Mouse (Mus musculus) forebrain, embryonic 15.5 days (tissue): ENCODE results near the gene Mrtfa. TPM values are rescaled to one million over a fixed set of nuclear protein-coding genes. Genes with fewer than 3 reads are reported as not detected.
"Not testable (repeated sequence)": the region's sequence is repeated elsewhere in the genome, so short reads cannot be mapped to it uniquely, and the experiment has no call there.

Experiments
- ATAC-seq: fragments of 200-750 bp; cut with Nextera tagmentation; replicated peaks from 2 replicates; pipeline ENCODE4 v1.8.0; 2017; ENCODE audit warnings: mild to moderate bottlenecking, moderate TSS enrichment, moderate library complexity
- H3K27ac ChIP-seq: fragments of 300-500 bp; sonication (generic); replicated peaks from 2 replicates; pipeline ENCODE4 v1.5.1; 2015; ENCODE audit warnings: mild to moderate bottlenecking, inconsistent platforms
- H3K27me3 ChIP-seq: fragments of 300-500 bp; sonication (generic); 2 replicates; pipeline ENCODE4 v1.6.1; 2015; ENCODE audit warnings: inconsistent platforms
- H3K36me3 ChIP-seq: fragments of 300-500 bp; sonication (generic); 2 replicates; pipeline ENCODE4 v1.6.1; 2015; ENCODE audit warnings: mild to moderate bottlenecking, inconsistent platforms
- H3K4me1 ChIP-seq: fragments of 300-500 bp; sonication (generic); 2 replicates; pipeline ENCODE4 v1.6.1; 2015; ENCODE audit warnings: inconsistent platforms
- H3K4me2 ChIP-seq: fragments of 300-500 bp; sonication (generic); replicated peaks from 2 replicates; pipeline ENCODE4 v1.6.1; 2015; ENCODE audit warnings: mild to moderate bottlenecking, inconsistent platforms
- H3K4me3 ChIP-seq: fragments of 300-500 bp; sonication (generic); 2 replicates; pipeline ENCODE4 v1.5.1; 2015; ENCODE audit warnings: mild to moderate bottlenecking, inconsistent platforms
- H3K9ac ChIP-seq: fragments of 300-500 bp; sonication (generic); replicated peaks from 2 replicates; pipeline ENCODE4 v1.6.1; 2015; ENCODE audit warnings: mild to moderate bottlenecking, inconsistent platforms
- H3K9me3 ChIP-seq: fragments of 300-500 bp; sonication (generic); 2 replicates; pipeline ENCODE4 v1.6.1; 2016; ENCODE audit warnings: inconsistent platforms
- WGBS: fragments of 180-500 bp; shearing (Covaris S2); methylation state at CpG from one replicate; pipeline ENCODE4 v1.1.7; 2015; ENCODE audit warnings: mixed read lengths; 5-methylcytosine and 5-hydroxymethylcytosine counted together
- polyA plus RNA-seq: library from polyadenylated mRNA; unstranded; fragments of >200 nt; fragmentation: Nextera tagmentation; extraction: Ambion mirVana; gene quantifications from 2 replicates; pipeline ENCODE4 v1.2.1, GENCODE M21; 2015

The Mrtfa gene
- polyA plus RNA-seq, 1 experiment from 2014 or later: 24.1 TPM

DNA sequence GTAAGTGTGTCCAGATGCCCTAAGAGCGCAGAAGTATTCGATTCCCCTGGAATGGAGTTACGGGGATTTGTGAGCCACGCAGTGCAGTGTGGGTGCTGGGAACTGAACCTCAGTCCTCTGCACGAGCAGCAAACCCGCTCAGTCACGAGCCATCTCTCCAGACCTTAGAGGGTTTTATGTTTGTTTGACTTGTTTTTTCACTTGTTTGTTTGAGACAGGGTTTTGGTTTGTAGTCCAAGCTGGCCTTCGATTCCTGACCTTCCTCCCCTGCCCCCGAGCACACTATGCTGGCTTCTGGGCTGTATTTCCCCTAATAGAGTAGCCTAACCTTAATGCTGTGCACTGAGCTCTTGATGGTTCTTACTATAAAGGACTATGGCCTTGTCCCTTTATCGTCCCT lies 34.5 kb upstream of the Mrtfa start:
- WGBS: 94% methylated on average over 10 of the region's 10 CpGs

DNA sequence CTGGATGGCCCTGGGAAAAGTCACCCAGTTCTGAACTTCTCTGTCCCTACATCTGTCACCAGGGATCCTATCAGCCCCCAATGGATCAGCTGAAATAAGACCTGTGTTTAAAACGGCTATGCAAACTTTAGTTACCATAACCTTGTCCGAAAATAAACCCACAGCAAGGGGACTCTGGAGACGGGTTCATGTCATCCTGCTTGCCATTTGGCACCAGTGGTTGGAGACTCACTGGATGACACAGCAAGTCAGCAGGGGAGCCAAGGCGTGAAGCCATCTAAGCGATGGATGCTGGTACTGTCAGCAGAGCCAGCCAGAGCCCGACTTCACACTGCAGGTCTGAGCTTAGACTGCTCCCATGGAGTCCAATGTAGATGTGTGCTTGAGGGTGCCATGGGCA lies 30.9 kb upstream of the Mrtfa start:
- Histone ChIP-seq H3K9me3 (no peaks in the 10 kb centered on the region), H3K27me3 (no peaks in the 10 kb centered on the region), H3K27ac (no peak overlapping the region), H3K9ac (no peak overlapping the region), H3K4me3 (no peak overlapping the region), H3K4me1 (no peaks in the 10 kb centered on the region), H3K36me3 (no peaks in the 10 kb centered on the region), H3K4me2 (no peak overlapping the region)
- no peak for ATAC-seq
- 82% methylated on average over 6 of the region's 6 CpGs for WGBS

More for the DNA sequence above, 34.5 kb upstream of the Mrtfa start:
- Histone ChIP-seq H3K4me1 (no peaks in the 10 kb centered on the region), H3K27ac (no peak overlapping the region), H3K4me2 (no peak overlapping the region), H3K9ac (no peak overlapping the region), H3K4me3 (no peak overlapping the region), H3K36me3 (no peaks in the 10 kb centered on the region), H3K27me3 (no peaks in the 10 kb centered on the region), H3K9me3 (no peaks in the 10 kb centered on the region)
- no peak for ATAC-seq

DNA sequence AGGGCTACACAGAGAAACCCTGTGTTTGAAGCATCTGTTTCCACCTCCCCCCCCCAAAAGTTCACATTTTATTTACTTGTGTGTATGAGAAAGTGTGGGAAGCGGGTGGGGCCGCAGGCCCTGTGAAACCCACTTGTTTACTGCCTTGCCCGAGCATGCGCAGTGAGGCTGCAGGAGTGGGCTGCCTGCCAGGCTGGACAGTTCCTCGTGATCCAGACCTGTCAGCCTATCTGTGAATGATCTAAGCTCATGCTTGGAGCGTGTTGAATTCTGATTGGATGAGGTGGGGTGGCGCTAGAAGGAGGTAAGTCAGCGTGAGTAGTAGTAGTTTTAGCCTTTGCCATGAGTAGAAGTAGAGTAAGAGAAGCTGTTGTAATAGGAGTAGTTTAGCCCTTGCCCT lies 29.5 kb upstream of the Mrtfa start:
- not testable (repeated sequence) for H3K9me3 ChIP-seq, H3K4me1 ChIP-seq, H3K27me3 ChIP-seq, ATAC-seq, H3K4me3 ChIP-seq, H3K9ac ChIP-seq, H3K4me2 ChIP-seq, H3K27ac ChIP-seq, H3K36me3 ChIP-seq
- WGBS: 73% methylated on average over 8 of the region's 8 CpGs

DNA sequence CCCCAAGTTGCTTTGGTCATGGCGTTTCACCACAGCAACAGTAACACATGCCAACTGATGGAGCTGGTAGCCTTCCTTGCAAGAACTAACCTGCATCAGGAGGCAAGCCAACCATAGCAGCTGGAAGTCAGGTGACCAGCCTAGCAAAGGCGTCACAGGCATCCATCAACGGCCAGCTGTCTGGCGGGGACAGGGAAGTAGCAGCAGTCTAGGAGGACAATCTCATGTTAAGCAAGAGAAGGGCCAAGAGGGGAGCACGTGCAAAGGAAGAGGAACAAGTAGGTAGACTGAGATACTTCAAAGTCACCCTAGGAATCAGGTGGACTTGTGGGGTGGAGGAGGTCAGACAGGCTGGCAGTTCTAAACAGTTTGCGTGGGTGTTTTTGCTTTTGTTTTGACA lies 28.5 kb upstream of the Mrtfa start:
- H3K9me3 ChIP-seq: no peaks in the 10 kb centered on the region
- no peaks in the 10 kb centered on the region for H3K27me3 ChIP-seq
- H3K9ac ChIP-seq: no peak overlapping the region
- H3K4me1 ChIP-seq: no peaks in the 10 kb centered on the region
- WGBS: 80% methylated on average over 6 of the region's 6 CpGs
- no peak overlapping the region for H3K4me3 ChIP-seq
- no peaks in the 10 kb centered on the region for H3K36me3 ChIP-seq
- no peak overlapping the region for H3K4me2 ChIP-seq
- ATAC-seq: no peak
- no peak overlapping the region for H3K27ac ChIP-seq

DNA sequence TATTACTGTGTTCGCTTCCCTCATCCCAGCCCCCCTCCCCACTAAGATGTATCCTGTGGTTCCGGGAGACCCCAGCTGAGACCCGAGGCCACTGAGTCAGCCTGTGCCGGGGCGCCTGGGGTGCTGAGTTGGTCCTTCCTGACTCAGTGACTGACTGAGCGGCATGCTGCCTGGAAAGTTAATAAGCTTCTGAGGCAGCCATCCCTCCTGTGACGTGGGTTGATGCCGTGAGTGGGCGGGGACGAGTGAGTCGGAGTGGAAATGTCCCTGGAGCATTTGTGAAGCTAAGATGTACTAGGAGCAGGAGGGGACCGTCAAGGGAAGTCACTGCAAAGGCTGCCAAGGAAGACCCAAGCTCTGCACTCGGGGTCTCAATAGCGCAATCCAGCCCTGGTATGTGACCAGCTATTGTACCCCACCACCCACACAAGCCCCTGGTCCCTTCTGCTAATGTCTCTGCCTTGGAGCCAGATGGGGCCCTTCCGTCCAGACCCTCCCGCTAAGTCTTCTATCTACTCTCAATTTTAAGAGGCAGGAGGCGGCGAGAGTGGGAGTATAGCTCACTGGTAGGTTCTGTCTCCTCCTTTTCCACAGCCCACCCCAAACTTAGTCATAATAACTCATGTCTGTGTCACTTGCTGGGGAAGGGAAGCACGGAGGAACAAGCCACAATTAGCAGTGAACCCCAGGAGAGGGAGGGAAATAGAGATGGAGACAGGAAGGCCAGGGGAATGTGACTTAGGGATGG lies 26.5 kb upstream of the Mrtfa start:
- no peaks in the 10 kb centered on the region for H3K9me3 ChIP-seq
- H3K9ac ChIP-seq: no peak overlapping the region
- H3K27ac ChIP-seq: no peak overlapping the region
- H3K4me2 ChIP-seq: no peak overlapping the region
- no peaks in the 10 kb centered on the region for H3K4me1 ChIP-seq
- H3K36me3 ChIP-seq: no peaks in the 10 kb centered on the region
- no peaks in the 10 kb centered on the region for H3K27me3 ChIP-seq
- H3K4me3 ChIP-seq: no peak overlapping the region
- 85% methylated on average over 19 of the region's 19 CpGs for WGBS
- no peak for ATAC-seq

DNA sequence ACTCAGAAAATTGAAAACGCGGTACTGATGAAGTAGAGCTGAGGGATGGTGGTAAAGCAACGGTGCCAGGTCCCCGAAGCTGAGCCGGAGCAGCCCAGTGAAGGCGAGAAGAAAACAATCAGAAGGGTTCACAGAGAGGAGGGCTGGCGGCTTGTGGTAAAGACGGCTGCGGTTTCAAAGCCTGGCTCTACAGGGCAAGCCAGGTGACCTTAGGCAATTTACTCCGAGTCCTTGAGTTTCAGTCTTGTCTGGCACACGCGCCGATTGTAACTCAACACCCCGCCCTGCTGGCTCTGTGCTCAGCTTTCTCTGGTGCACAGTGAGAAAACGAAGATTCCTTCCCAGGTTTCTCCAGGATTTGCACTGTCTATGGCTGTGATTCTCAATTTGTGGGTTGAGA lies 22.4 kb upstream of the Mrtfa start:
- Histone ChIP-seq H3K4me3 (no peak overlapping the region), H3K4me2 (no peak overlapping the region), H3K9ac (no peak overlapping the region), H3K27ac (no peak overlapping the region), H3K36me3 (no peaks in the 10 kb centered on the region), H3K4me1 (no peaks in the 10 kb centered on the region), H3K9me3 (no peaks in the 10 kb centered on the region), H3K27me3 (no peaks in the 10 kb centered on the region)
- no peak for ATAC-seq
- WGBS: 72% methylated on average over 15 of the region's 15 CpGs

DNA sequence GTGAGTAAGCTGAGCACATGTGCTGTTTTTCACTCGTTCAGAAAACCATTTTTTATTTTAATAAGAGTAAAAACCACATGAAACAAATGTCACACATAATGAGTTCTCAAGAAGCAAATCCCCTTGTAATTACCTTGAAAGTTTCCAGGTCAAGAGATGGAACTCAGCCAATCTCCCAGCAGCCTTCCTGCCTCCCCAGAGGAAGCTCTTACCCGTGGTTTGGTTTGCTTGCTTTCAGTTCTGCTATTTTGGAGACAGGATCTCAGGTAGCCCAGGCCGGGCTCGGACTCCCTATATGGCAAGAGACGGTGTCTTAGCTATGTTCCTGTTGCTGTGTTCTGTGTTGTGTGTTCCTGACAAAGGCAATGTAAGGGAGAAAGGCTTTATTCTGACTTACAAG lies 19.9 kb upstream of the Mrtfa start:
- no peak overlapping the region for H3K9ac ChIP-seq

DNA sequence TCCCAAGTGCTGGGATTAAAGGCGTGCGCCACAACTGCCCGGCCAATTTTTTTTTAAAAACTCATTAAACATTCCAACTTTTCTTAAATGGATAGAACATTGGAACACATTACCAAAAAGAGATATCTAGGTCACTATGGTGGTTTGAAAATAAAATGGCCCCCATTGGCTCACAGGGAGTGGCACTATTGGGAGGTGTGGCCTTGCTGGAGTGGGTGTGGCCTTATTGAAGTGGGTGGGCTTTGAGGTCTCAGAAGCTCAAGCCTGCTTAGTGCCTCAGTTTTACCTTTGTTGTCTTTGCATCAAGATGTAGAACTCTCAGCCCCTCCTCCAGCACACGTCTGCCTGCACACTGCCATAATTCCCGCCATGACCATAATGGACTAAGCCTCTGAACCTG lies 11.9 kb upstream of the Mrtfa start:
- H3K9ac ChIP-seq: no peak overlapping the region
- no peaks in the 10 kb centered on the region for H3K36me3 ChIP-seq
- 93% methylated on average over 5 of the region's 5 CpGs for WGBS
- ATAC-seq: no peak
- no peaks in the 10 kb centered on the region for H3K4me1 ChIP-seq
- no peaks in the 10 kb centered on the region for H3K27me3 ChIP-seq
- no peak overlapping the region for H3K4me3 ChIP-seq
- H3K9me3 ChIP-seq: no peaks in the 10 kb centered on the region
- no peak overlapping the region for H3K27ac ChIP-seq
- H3K4me2 ChIP-seq: no peak overlapping the region

More for the DNA sequence above, 19.9 kb upstream of the Mrtfa start:
- no peaks in the 10 kb centered on the region for H3K27me3 ChIP-seq
- no peak for ATAC-seq
- no peak overlapping the region for H3K4me3 ChIP-seq
- H3K4me2 ChIP-seq: no peak overlapping the region
- no peak overlapping the region for H3K27ac ChIP-seq
- H3K36me3 ChIP-seq: no peaks in the 10 kb centered on the region
- H3K4me1 ChIP-seq: no peaks in the 10 kb centered on the region
- WGBS: 72% methylated on average over 5 of the region's 5 CpGs
- no peaks in the 10 kb centered on the region for H3K9me3 ChIP-seq

DNA sequence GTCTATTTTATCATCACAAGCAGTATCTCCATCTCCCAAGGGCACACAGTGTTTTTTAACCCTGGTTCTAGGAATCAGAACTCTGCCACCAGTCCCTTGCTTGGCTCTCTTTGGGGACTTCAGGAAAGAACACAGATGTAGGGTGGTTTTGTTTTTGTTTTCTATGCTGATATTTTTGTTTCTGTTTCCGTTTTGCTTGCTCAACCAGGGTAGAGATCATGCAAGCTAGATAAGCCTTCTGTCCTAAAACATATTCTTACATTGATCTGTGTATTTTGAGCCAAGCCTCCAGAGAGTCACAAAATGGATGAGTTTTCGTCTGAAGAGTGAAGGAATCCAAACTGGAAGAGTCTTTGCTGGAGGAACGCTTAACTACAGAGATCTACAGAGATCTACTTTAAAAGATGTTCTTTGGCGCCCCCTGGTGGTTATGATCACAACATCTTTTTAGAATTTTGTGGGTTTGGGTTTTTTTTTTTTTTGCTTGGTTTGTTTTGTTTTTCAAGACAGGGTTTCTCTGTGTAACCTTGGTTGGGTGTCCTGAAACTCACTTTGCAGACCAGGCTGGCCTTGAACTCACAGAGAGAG lies 8.9 kb upstream of the Mrtfa start:
- ATAC-seq: no peak
- WGBS: 27% methylated on average over 4 of the region's 4 CpGs

DNA sequence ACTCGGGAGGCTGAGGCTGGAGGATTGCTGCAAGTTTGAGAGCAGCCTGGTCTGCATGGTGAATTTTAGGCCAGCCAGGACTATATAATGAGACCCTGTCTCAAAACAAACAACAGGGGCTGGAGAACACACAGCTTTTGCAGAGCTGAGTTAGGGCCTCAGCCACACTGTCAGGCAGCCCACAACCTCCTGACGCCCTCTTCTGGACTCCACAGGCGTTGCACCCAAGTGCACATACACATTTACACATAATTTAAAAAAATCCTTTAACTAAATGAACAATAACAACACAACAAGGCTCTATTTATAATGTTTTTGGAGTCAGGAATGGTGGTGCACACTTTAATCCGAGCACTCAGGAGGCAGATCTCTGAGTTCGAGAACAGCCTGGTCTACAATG lies 7.9 kb upstream of the Mrtfa start:
- Histone ChIP-seq H3K9me3 (no peaks in the 10 kb centered on the region), H3K36me3 (no peaks in the 10 kb centered on the region), H3K4me1 (no peaks in the 10 kb centered on the region), H3K9ac (no peak overlapping the region), H3K27me3 (no peaks in the 10 kb centered on the region), H3K4me3 (no peak overlapping the region), H3K4me2 (no peak overlapping the region), H3K27ac (no peak overlapping the region)
- ATAC-seq: no peak
- WGBS: 95% methylated on average over 5 of the region's 5 CpGs

More for the DNA sequence above, 8.9 kb upstream of the Mrtfa start:
- H3K27ac ChIP-seq: no peak overlapping the region
- H3K36me3 ChIP-seq: no peaks in the 10 kb centered on the region
- no peaks in the 10 kb centered on the region for H3K27me3 ChIP-seq
- H3K4me1 ChIP-seq: no peaks in the 10 kb centered on the region
- no peak overlapping the region for H3K4me3 ChIP-seq
- no peak overlapping the region for H3K4me2 ChIP-seq
- no peaks in the 10 kb centered on the region for H3K9me3 ChIP-seq
- no peak overlapping the region for H3K9ac ChIP-seq

DNA sequence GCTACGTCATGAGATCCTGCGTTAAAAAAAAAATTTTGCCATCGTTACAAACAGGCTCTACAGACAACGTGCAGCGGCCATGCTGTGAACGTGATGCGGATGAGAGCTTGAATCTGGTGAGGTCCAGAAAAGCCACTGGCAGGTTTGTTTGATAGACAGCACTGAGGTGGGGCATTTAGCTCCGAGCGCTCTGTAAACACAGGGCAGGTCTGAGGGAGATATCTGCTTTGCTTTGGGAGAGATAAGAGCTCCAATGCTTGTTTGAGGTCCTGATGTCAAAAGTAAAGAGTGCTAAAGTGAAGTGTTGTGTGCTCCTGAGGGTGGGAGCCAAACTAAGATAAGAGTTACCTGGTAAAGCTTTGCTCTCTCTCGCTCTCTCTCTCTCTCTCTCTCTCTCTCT lies 6.6 kb upstream of the Mrtfa start:
- H3K9me3 ChIP-seq: no peaks in the 10 kb centered on the region
- no peaks in the 10 kb centered on the region for H3K36me3 ChIP-seq
- H3K27me3 ChIP-seq: no peaks in the 10 kb centered on the region
- H3K4me1 ChIP-seq: no peaks in the 10 kb centered on the region
- no peak overlapping the region for H3K4me2 ChIP-seq
- no peak overlapping the region for H3K4me3 ChIP-seq
- WGBS: 88% methylated on average over 10 of the region's 10 CpGs
- no peak overlapping the region for H3K27ac ChIP-seq
- H3K9ac ChIP-seq: no peak overlapping the region
- ATAC-seq: no peak

DNA sequence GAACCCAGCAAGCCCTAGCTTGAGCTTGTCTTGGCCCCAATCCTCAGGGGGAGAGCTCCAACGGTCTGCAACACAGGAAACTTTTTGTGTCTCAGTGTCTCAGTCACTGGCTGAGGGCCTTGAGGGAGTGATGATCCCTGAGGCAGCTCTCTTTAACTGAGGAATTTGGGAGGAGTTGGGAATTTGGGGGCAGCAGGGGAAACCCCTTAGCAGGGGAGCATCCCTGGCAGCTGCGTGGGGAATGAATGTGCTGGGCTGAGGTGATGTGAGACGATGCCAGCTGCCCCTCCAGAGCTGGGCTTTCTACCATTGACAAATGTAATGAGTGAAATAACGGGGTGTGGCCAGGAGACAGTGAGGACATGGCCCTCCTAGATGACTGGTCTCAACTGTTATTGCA lies 4.9 kb upstream of the Mrtfa start:
- peaks cover 5% of the 10 kb centered on the region for H3K4me1 ChIP-seq
- no peak overlapping the region for H3K4me2 ChIP-seq
- no peaks in the 10 kb centered on the region for H3K9me3 ChIP-seq
- no peak overlapping the region for H3K9ac ChIP-seq
- ATAC-seq: no peak
- H3K27ac ChIP-seq: no peak overlapping the region
- H3K36me3 ChIP-seq: no peaks in the 10 kb centered on the region
- H3K27me3 ChIP-seq: no peaks in the 10 kb centered on the region
- 58% methylated on average over 4 of the region's 4 CpGs for WGBS
- no peak overlapping the region for H3K4me3 ChIP-seq

DNA sequence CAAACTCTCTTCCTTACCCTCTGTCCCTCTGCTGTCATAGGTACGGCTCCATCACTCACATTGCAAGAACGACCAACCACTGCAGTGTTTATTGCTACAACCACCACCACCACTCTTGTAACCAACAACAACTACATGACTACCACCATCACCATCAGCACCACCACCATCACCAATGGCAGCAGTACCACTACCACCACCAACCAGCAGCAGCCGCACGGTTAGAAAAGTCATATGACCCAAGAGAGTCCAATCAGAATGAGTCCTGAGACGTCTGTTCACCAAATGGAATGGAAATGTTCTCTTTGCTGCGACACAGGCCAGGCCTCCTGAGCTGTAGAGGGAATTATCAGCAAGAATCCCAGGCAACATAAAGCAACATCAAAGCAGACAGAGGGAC lies 4.2 kb upstream of the Mrtfa start:
- no peak overlapping the region for H3K4me2 ChIP-seq
- peaks cover 5% of the 10 kb centered on the region for H3K4me1 ChIP-seq
- no peaks in the 10 kb centered on the region for H3K36me3 ChIP-seq
- H3K9ac ChIP-seq: no peak overlapping the region
- H3K4me3 ChIP-seq: no peak overlapping the region
- ATAC-seq: no peak
- no peaks in the 10 kb centered on the region for H3K27me3 ChIP-seq
- 92% methylated on average over 6 of the region's 6 CpGs for WGBS
- H3K9me3 ChIP-seq: no peaks in the 10 kb centered on the region
- no peak overlapping the region for H3K27ac ChIP-seq
